Mouse (Mus musculus) heart, embryonic 10.5 days (tissue): ENCODE results near the gene Kazn. TPM values are rescaled to one million over a fixed set of nuclear protein-coding genes. Genes with fewer than 3 reads are reported as not detected.

Experiments
- DNase-seq: peaks from one replicate; pipeline ENCODE4 v3.0.0-alpha.2; 2017; ENCODE audit warnings: low spot score
- H3K27ac ChIP-seq: fragments of 300-500 bp; sonication (generic); 2 replicates; pipeline ENCODE4 v1.5.1; 2016; ENCODE audit warnings: mild to moderate bottlenecking
- H3K27me3 ChIP-seq: fragments of 300-500 bp; sonication (generic); 2 replicates; pipeline ENCODE4 v1.6.1; 2016; ENCODE audit warnings: mild to moderate bottlenecking; ENCODE audit not compliant: poor library complexity, insufficient read depth, severe bottlenecking
- H3K36me3 ChIP-seq: fragments of 300-500 bp; sonication (generic); 2 replicates; pipeline ENCODE4 v1.6.1; 2016; ENCODE audit warnings: mild to moderate bottlenecking, moderate library complexity
- H3K4me1 ChIP-seq: fragments of 300-500 bp; sonication (generic); 2 replicates; pipeline ENCODE4 v1.6.1; 2016; ENCODE audit warnings: mild to moderate bottlenecking
- H3K4me3 ChIP-seq: fragments of 300-500 bp; sonication (generic); 2 replicates; pipeline ENCODE4 v1.5.1; 2016; ENCODE audit warnings: mild to moderate bottlenecking, moderate library complexity
- H3K9me3 ChIP-seq: fragments of 300-500 bp; sonication (generic); 2 replicates; pipeline ENCODE4 v1.6.1; 2016; ENCODE audit warnings: mild to moderate bottlenecking, moderate library complexity
- WGBS: fragments of 180-500 bp; shearing (Covaris S2); methylation state at CpG from one replicate; pipeline ENCODE4 v1.1.7; 2016; 5-methylcytosine and 5-hydroxymethylcytosine counted together
- polyA plus RNA-seq: library from polyadenylated mRNA; unstranded; fragments of >200 nt; fragmentation: Nextera tagmentation; extraction: Ambion mirVana; gene quantifications from 2 replicates; pipeline ENCODE4 v1.2.1, GENCODE M21; 2016

Gene Kazn
- polyA plus RNA-seq, 1 experiment from 2014 or later: 12.2 TPM

- no peaks in the 10 kb centered on the region for H3K27me3 ChIP-seq
- peaks cover 7% of the 10 kb centered on the region; the same call in 1 of the 2 replicates for H3K9me3 ChIP-seq
- WGBS: 15% methylated on average over 5 of the region's 5 CpGs
- peaks cover 64% of the 10 kb centered on the region for H3K4me1 ChIP-seq
- no peak overlapping the region for H3K4me3 ChIP-seq
- DNase-seq: no peak
- H3K27ac ChIP-seq: peak overlapping the region; percentile 65; the same call in 1 of the 2 replicates
- H3K36me3 ChIP-seq: peaks cover 15% of the 10 kb centered on the region
Observed at GRCm38 (mm10) chr4:142165363-142165762, 73.8 kb downstream of the Kazn start.

GRCm38 (mm10) chr4:142164386-142164785 is 74.8 kb downstream of the Kazn start:
- no peak for DNase-seq
- no peaks in the 10 kb centered on the region for H3K27me3 ChIP-seq
- peaks cover 7% of the 10 kb centered on the region; the same call in 1 of the 2 replicates for H3K9me3 ChIP-seq
- peaks cover 15% of the 10 kb centered on the region for H3K36me3 ChIP-seq
- H3K4me3 ChIP-seq: no peak overlapping the region
- peaks cover 61% of the 10 kb centered on the region for H3K4me1 ChIP-seq
- peak overlapping the region; percentile 56 for H3K27ac ChIP-seq
- WGBS: 57% methylated on average over 4 of the region's 4 CpGs

GRCm38 (mm10) chr4:142163862-142164261 is 75.3 kb downstream of the Kazn start:
- WGBS: 47% methylated on average over 3 of the region's 3 CpGs
- Histone ChIP-seq H3K36me3 (peaks cover 18% of the 10 kb centered on the region), H3K27ac (peak overlapping the region; percentile 56), H3K4me3 (no peak overlapping the region), H3K27me3 (no peaks in the 10 kb centered on the region), H3K4me1 (peaks cover 66% of the 10 kb centered on the region), H3K9me3 (peaks cover 7% of the 10 kb centered on the region; the same call in 1 of the 2 replicates)
- DNase-seq: no peak

GRCm38 (mm10) chr4:142162729-142163128 is 76.5 kb downstream of the Kazn start:
- Histone ChIP-seq H3K27ac (no peak overlapping the region), H3K4me3 (no peak overlapping the region), H3K27me3 (no peaks in the 10 kb centered on the region), H3K9me3 (peaks cover 7% of the 10 kb centered on the region; the same call in 1 of the 2 replicates), H3K4me1 (peaks cover 64% of the 10 kb centered on the region), H3K36me3 (peaks cover 29% of the 10 kb centered on the region)
- DNase-seq: no peak
- WGBS: 84% methylated on average over 9 of the region's 9 CpGs

- WGBS: 83% methylated on average over 2 of the region's 2 CpGs
- no peak for DNase-seq
- no peak overlapping the region for H3K27ac ChIP-seq
- H3K4me3 ChIP-seq: no peak overlapping the region
- H3K9me3 ChIP-seq: peaks cover 7% of the 10 kb centered on the region; the same call in 1 of the 2 replicates
- peaks cover 58% of the 10 kb centered on the region for H3K4me1 ChIP-seq
- peaks cover 34% of the 10 kb centered on the region for H3K36me3 ChIP-seq
- no peaks in the 10 kb centered on the region for H3K27me3 ChIP-seq
Observed at GRCm38 (mm10) chr4:142162102-142162501, 77.1 kb downstream of the Kazn start.

- Histone ChIP-seq H3K4me3 (no peak overlapping the region), H3K27ac (0 out of 2 replicates have a peak overlapping the region, but pooled peaks have one; percentile 25), H3K9me3 (peaks cover 7% of the 10 kb centered on the region; the same call in 1 of the 2 replicates), H3K4me1 (peaks cover 47% of the 10 kb centered on the region), H3K27me3 (no peaks in the 10 kb centered on the region), H3K36me3 (peaks cover 34% of the 10 kb centered on the region)
- WGBS: 63% methylated on average over 8 of the region's 8 CpGs
- DNase-seq: no peak
Observed at GRCm38 (mm10) chr4:142160041-142160440, 79.2 kb downstream of the Kazn start.

GRCm38 (mm10) chr4:142156506-142156905 is 82.7 kb downstream of the Kazn start:
- DNase-seq: no peak
- H3K36me3 ChIP-seq: peaks cover 22% of the 10 kb centered on the region
- peaks cover 46% of the 10 kb centered on the region for H3K4me1 ChIP-seq
- 46% methylated on average over 5 of the region's 5 CpGs for WGBS
- no peak overlapping the region for H3K4me3 ChIP-seq
- no peaks in the 10 kb centered on the region for H3K9me3 ChIP-seq
- no peak overlapping the region for H3K27ac ChIP-seq
- no peaks in the 10 kb centered on the region for H3K27me3 ChIP-seq

- WGBS: 67% methylated on average over 11 of the region's 11 CpGs
- Histone ChIP-seq H3K27me3 (no peaks in the 10 kb centered on the region), H3K9me3 (no peaks in the 10 kb centered on the region), H3K36me3 (peaks cover 33% of the 10 kb centered on the region), H3K27ac (peak overlapping the region; percentile 67; the same call in 1 of the 2 replicates), H3K4me1 (peaks cover 35% of the 10 kb centered on the region), H3K4me3 (no peak overlapping the region)
- DNase-seq: no peak
Observed at GRCm38 (mm10) chr4:142154246-142154645, 85.0 kb downstream of the Kazn start.

- H3K27ac ChIP-seq: peak overlapping the region; percentile 33; the same call in 1 of the 2 replicates
- no peaks in the 10 kb centered on the region for H3K27me3 ChIP-seq
- DNase-seq: peak; percentile 90
- WGBS: 9% methylated on average over 2 of the region's 2 CpGs
- peaks cover 27% of the 10 kb centered on the region for H3K4me1 ChIP-seq
- H3K9me3 ChIP-seq: no peaks in the 10 kb centered on the region
- H3K36me3 ChIP-seq: peaks cover 33% of the 10 kb centered on the region
- no peak overlapping the region for H3K4me3 ChIP-seq
Observed at GRCm38 (mm10) chr4:142153526-142153925, 85.7 kb downstream of the Kazn start.

- WGBS: 60% methylated on average over 8 of the region's 8 CpGs
- H3K36me3 ChIP-seq: peaks cover 33% of the 10 kb centered on the region
- no peak overlapping the region for H3K4me3 ChIP-seq
- peaks cover 27% of the 10 kb centered on the region for H3K4me1 ChIP-seq
- peak overlapping the region; percentile 33; the same call in 1 of the 2 replicates for H3K27ac ChIP-seq
- no peaks in the 10 kb centered on the region for H3K27me3 ChIP-seq
- DNase-seq: no peak
- H3K9me3 ChIP-seq: no peaks in the 10 kb centered on the region
Observed at GRCm38 (mm10) chr4:142152733-142153422, 86.3 kb downstream of the Kazn start.

GRCm38 (mm10) chr4:142150086-142150485 is 89.1 kb downstream of the Kazn start:
- H3K4me3 ChIP-seq: no peak overlapping the region
- DNase-seq: no peak
- no peaks in the 10 kb centered on the region for H3K9me3 ChIP-seq
- H3K4me1 ChIP-seq: peaks cover 18% of the 10 kb centered on the region
- no peak overlapping the region for H3K27ac ChIP-seq
- H3K36me3 ChIP-seq: peaks cover 50% of the 10 kb centered on the region
- 77% methylated on average over 2 of the region's 2 CpGs for WGBS
- no peaks in the 10 kb centered on the region for H3K27me3 ChIP-seq

- H3K27ac ChIP-seq: no peak overlapping the region
- no peaks in the 10 kb centered on the region for H3K27me3 ChIP-seq
- H3K36me3 ChIP-seq: peaks cover 50% of the 10 kb centered on the region
- H3K4me3 ChIP-seq: no peak overlapping the region
- H3K9me3 ChIP-seq: no peaks in the 10 kb centered on the region
- no peak for DNase-seq
- H3K4me1 ChIP-seq: peaks cover 14% of the 10 kb centered on the region
- WGBS: 70% methylated on average over 9 of the region's 9 CpGs
Observed at GRCm38 (mm10) chr4:142149202-142149601, 90.0 kb downstream of the Kazn start.

- H3K27ac ChIP-seq: no peak overlapping the region
- H3K9me3 ChIP-seq: no peaks in the 10 kb centered on the region
- no peak overlapping the region for H3K4me3 ChIP-seq
- no peak for DNase-seq
- H3K4me1 ChIP-seq: peaks cover under 1% of the 10 kb centered on the region; the same call in 1 of the 2 replicates
- peaks cover 55% of the 10 kb centered on the region for H3K36me3 ChIP-seq
- H3K27me3 ChIP-seq: no peaks in the 10 kb centered on the region
- 94% methylated on average over 10 of the region's 10 CpGs for WGBS
Observed at GRCm38 (mm10) chr4:142147671-142148070, 91.5 kb downstream of the Kazn start.
